Mouse (Mus musculus) intestine, embryonic 15.5 days (tissue): ENCODE data around the gene Nagpa. TPM values are rescaled to one million over a fixed set of nuclear protein-coding genes. Genes with fewer than 3 reads are reported as not detected.

Source experiments
- ATAC-seq: fragments of 200-750 bp; cut with Nextera tagmentation; 2 replicates; pipeline ENCODE4 v1.8.0; 2017; ENCODE audit warnings: moderate TSS enrichment, moderate library complexity
- H3K27ac ChIP-seq: fragments of 300-500 bp; sonication (generic); 2 replicates; pipeline ENCODE4 v1.5.1; 2015; ENCODE audit warnings: mild to moderate bottlenecking, inconsistent platforms
- H3K27me3 ChIP-seq: fragments of 300-500 bp; sonication (generic); replicated peaks from 2 replicates; pipeline ENCODE4 v1.6.1; 2015; ENCODE audit warnings: inconsistent platforms
- H3K36me3 ChIP-seq: fragments of 300-500 bp; sonication (generic); 2 replicates; pipeline ENCODE4 v1.6.1; 2015; ENCODE audit warnings: inconsistent platforms
- H3K4me1 ChIP-seq: fragments of 300-500 bp; sonication (generic); replicated peaks from 2 replicates; pipeline ENCODE4 v1.6.1; 2015; ENCODE audit warnings: inconsistent platforms
- H3K4me2 ChIP-seq: fragments of 300-500 bp; sonication (generic); replicated peaks from 2 replicates; pipeline ENCODE4 v1.6.1; 2015; ENCODE audit warnings: mild to moderate bottlenecking, inconsistent platforms
- H3K4me3 ChIP-seq: fragments of 300-500 bp; sonication (generic); replicated peaks from 2 replicates; pipeline ENCODE4 v1.5.1; 2015; ENCODE audit warnings: inconsistent platforms
- H3K9ac ChIP-seq: fragments of 300-500 bp; sonication (generic); 2 replicates; pipeline ENCODE4 v1.6.1; 2015; ENCODE audit warnings: inconsistent platforms
- H3K9me3 ChIP-seq: fragments of 300-500 bp; sonication (generic); 2 replicates; pipeline ENCODE4 v1.6.1; 2016; ENCODE audit warnings: inconsistent platforms
- WGBS: fragments of 180-500 bp; shearing (Covaris S2); methylation state at CpG from one replicate; pipeline ENCODE4 v1.1.7; 2015; 5-methylcytosine and 5-hydroxymethylcytosine counted together
- polyA plus RNA-seq: library from polyadenylated mRNA; unstranded; fragments of >200 nt; fragmentation: Nextera tagmentation; extraction: Ambion mirVana; gene quantifications from 2 replicates; pipeline ENCODE4 v1.2.1, GENCODE M21; 2015

Nagpa gene
- polyA plus RNA-seq, 1 experiment from 2014 or later: 27.6 TPM

- Histone ChIP-seq H3K4me3 (peak within 1 kb of the TSS; percentile 32), H3K4me2 (peak within 1 kb of the TSS; percentile 66), H3K9me3 (no peaks in the 10 kb centered on the region), H3K4me1 (peaks cover 11% of the 10 kb centered on the region), H3K9ac (no peak within 1 kb of the TSS), H3K36me3 (no peaks in the 10 kb centered on the region), H3K27ac (no peak within 1 kb of the TSS), H3K27me3 (no peaks in the 10 kb centered on the region)
- ATAC-seq: peak; percentile 65
- 16% methylated on average over 13 of the region's 13 CpGs for WGBS
These were observed 56.8 kb downstream of the Nagpa start, which contains the start of gene Sec14l5 for GRCm38 (mm10) chr16:5147037-5147385. TSS of gene Sec14l5 (plus strand) at chr16:5147109.

DNA sequence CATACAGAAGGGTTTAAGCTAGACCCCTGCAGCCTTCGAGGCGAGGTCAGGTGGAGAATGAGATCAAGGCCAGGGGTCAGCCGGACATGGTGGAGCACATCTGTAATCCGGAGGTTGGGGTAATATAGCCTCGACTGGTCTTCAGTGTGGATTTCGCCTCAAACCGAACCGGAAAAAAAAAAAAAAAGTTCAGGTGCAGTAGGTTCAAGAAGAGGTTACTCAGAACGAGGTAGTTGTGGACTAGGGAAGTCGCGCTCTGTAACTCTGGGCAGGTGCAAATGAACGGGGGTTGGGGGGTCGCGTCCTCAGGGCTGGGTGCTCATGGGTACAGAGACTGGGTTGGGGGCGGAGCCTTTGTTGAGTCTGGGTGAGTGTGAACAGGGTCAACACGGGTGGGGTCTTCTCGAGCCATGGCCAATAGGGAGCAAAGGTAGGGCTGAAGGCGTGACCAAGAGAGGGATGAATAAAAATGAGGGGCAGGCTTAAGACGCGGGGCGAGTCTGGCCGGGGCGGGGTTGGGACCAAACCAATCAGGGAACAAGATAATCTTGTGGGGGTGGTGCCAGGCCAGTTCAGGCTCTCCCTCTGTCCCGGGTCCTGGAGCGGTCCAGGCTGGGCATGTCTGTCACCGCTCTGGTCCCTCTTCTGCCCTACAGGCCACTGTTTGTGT lies 57.3 kb downstream of the Nagpa start:
- H3K36me3 ChIP-seq: no peaks in the 10 kb centered on the region
- no peaks in the 10 kb centered on the region for H3K27me3 ChIP-seq
- WGBS: 2% methylated on average over 26 of the region's 26 CpGs
- peak overlapping the region; percentile 32 for H3K4me3 ChIP-seq
- peak overlapping the region; percentile 66 for H3K4me2 ChIP-seq
- H3K9ac ChIP-seq: no peak overlapping the region
- no peaks in the 10 kb centered on the region for H3K9me3 ChIP-seq
- H3K27ac ChIP-seq: no peak overlapping the region
- ATAC-seq: peak; percentile 95
- peaks cover 11% of the 10 kb centered on the region for H3K4me1 ChIP-seq

DNA sequence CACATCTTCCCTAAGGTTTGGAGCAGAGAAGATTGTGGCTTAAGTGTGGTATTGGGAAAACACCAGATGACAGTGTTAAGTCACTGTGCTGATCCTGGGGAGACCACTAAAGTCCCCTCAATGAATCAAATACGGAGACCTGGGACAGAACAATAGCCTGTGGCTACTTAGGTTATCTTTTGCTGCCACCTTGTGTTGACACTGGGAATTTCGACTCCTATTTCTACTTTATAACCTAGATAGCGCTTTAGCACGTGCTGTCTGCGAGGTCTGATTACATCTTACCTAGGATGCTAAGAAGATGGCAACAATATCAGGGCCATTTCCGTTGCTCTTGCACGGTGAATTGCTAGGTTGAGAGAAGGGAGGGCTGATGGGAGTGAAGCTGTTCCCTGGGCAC lies 58.2 kb downstream of the Nagpa start:
- ATAC-seq: peak; percentile 44
- H3K27me3 ChIP-seq: no peaks in the 10 kb centered on the region
- H3K4me2 ChIP-seq: 0 out of 2 replicates have a peak overlapping the region, but pooled peaks have one; percentile 18
- H3K36me3 ChIP-seq: no peaks in the 10 kb centered on the region
- H3K9me3 ChIP-seq: no peaks in the 10 kb centered on the region
- no peak overlapping the region for H3K27ac ChIP-seq
- H3K4me3 ChIP-seq: no peak overlapping the region
- H3K4me1 ChIP-seq: peaks cover 11% of the 10 kb centered on the region
- H3K9ac ChIP-seq: no peak overlapping the region
- under 1% methylated on average over 7 of the region's 7 CpGs for WGBS

Other genes with a start within 250 kb of the Nagpa start
- 39.6 and 42.0 TPM in 2 replicates for gene Anks3, start 239.8 kb downstream of the Nagpa start, polyA plus RNA-seq
- not detected in 2 replicates for gene Sept12, start 206.2 kb downstream of the Nagpa start, polyA plus RNA-seq
- 99.2 and 112 TPM in 2 replicates for gene Smim22, start 196.7 kb downstream of the Nagpa start, polyA plus RNA-seq
- gene Rogdi, start 190.5 kb downstream of the Nagpa start, polyA plus RNA-seq: 46.2 and 51.7 TPM in 2 replicates
- gene Glyr1, start 154.1 kb downstream of the Nagpa start, polyA plus RNA-seq: 129 and 136 TPM in 2 replicates
- gene Ubn1, start 154.0 kb downstream of the Nagpa start, polyA plus RNA-seq: 15.4 and 17.0 TPM in 2 replicates
- gene Ppl, start 71.6 kb downstream of the Nagpa start, polyA plus RNA-seq: 4.4 and 4.7 TPM in 2 replicates
- gene Sec14l5, start 56.9 kb downstream of the Nagpa start, polyA plus RNA-seq: 0.03 TPM in 1 of 2 replicates, not detected in the other
- 4.1 and 4.9 TPM in 2 replicates for gene AU021092, start 18.3 kb upstream of the Nagpa start, polyA plus RNA-seq
- 29.1 and 37.5 TPM in 2 replicates for gene Alg1, start 29.6 kb upstream of the Nagpa start, polyA plus RNA-seq
- 30.4 and 38.4 TPM in 2 replicates for gene Eef2kmt, start 52.0 kb upstream of the Nagpa start, polyA plus RNA-seq